Mouse (Mus musculus): ENCODE data around the gene Acox3. TPM values are rescaled to one million over a fixed set of nuclear protein-coding genes. Genes with fewer than 3 reads are reported as not detected.

Acox3 gene
- total and polyA plus RNA-seq, 3 experiments = 21.8 to 28.3 (median 22.5) TPM

- WGBS = 79% methylated on average over 7 of the region's 7 CpGs
- Histone ChIP-seq H3K79me2 (replicated peaks; ENCODE audit: control insufficient read depth, insufficient read depth, low read length) (no peaks in the 10 kb centered on the region), H3K4me3 (no peak overlapping the region), H3K9ac (ENCODE audit: low read depth, low read length) (no peak overlapping the region), H3K36me3 (ENCODE audit: control insufficient read depth, insufficient read depth, low read length) (no peaks in the 10 kb centered on the region), H3K4me1 (ENCODE audit: control insufficient read depth, insufficient read depth, low read length) (peaks cover 7% of the 10 kb centered on the region; the same call in 1 of the 2 replicates), H3K27ac (no peak overlapping the region), H3K27me3 (ENCODE audit: control insufficient read depth, insufficient read depth, low read length) (no peaks in the 10 kb centered on the region)
- no peak for DNase-seq
- intact Hi-C loops (cut with DNase I) = no loop called here
- TF ChIP-seq CTCF (IDR thresholded peaks at IDR 0.05) (no peak), POLR2A (IDR thresholded peaks at IDR 0.05; ENCODE audit: insufficient read depth, low read depth, low read length) (no peak), EP300 (IDR thresholded peaks at IDR 0.05; ENCODE audit: insufficient read depth, low read depth, low read length) (no peak)
Measured at GRCm38 (mm10) chr5:35605355-35605754, 22.5 kb downstream of the Acox3 start.

- H3K27me3 ChIP-seq (ENCODE audit: control insufficient read depth, insufficient read depth, low read length) = no peaks in the 10 kb centered on the region
- DNase-seq = no peak
- TF ChIP-seq POLR2A (IDR thresholded peaks at IDR 0.05; ENCODE audit: insufficient read depth, low read depth, low read length) (no peak), CTCF (IDR thresholded peaks at IDR 0.05) (no peak), EP300 (IDR thresholded peaks at IDR 0.05; ENCODE audit: insufficient read depth, low read depth, low read length) (no peak)
- peaks cover 7% of the 10 kb centered on the region; the same call in 1 of the 2 replicates for H3K4me1 ChIP-seq (ENCODE audit: control insufficient read depth, insufficient read depth, low read length)
- no peaks in the 10 kb centered on the region for H3K36me3 ChIP-seq (ENCODE audit: control insufficient read depth, insufficient read depth, low read length)
- intact Hi-C loops (cut with DNase I) = no loop called here
- H3K79me2 ChIP-seq (replicated peaks; ENCODE audit: control insufficient read depth, insufficient read depth, low read length) = no peaks in the 10 kb centered on the region
- no peak overlapping the region for H3K4me3 ChIP-seq
- H3K27ac ChIP-seq = no peak overlapping the region
- 95% methylated on average over 7 of the region's 7 CpGs for WGBS
- H3K9ac ChIP-seq (ENCODE audit: low read depth, low read length) = no peak overlapping the region
Measured at GRCm38 (mm10) chr5:35606800-35607199, 24.0 kb downstream of the Acox3 start.

GRCm38 (mm10) chr5:35607784-35608183, 24.9 kb downstream of the Acox3 start:
- Histone ChIP-seq H3K27me3 (ENCODE audit: control insufficient read depth, insufficient read depth, low read length) (no peaks in the 10 kb centered on the region), H3K36me3 (ENCODE audit: control insufficient read depth, insufficient read depth, low read length) (no peaks in the 10 kb centered on the region), H3K79me2 (replicated peaks; ENCODE audit: control insufficient read depth, insufficient read depth, low read length) (no peaks in the 10 kb centered on the region), H3K27ac (no peak overlapping the region), H3K4me3 (no peak overlapping the region), H3K9ac (ENCODE audit: low read depth, low read length) (no peak overlapping the region), H3K4me1 (ENCODE audit: control insufficient read depth, insufficient read depth, low read length) (peaks cover 7% of the 10 kb centered on the region; the same call in 1 of the 2 replicates)
- TF ChIP-seq POLR2A (IDR thresholded peaks at IDR 0.05; ENCODE audit: insufficient read depth, low read depth, low read length) (no peak), CTCF (IDR thresholded peaks at IDR 0.05) (no peak), EP300 (IDR thresholded peaks at IDR 0.05; ENCODE audit: insufficient read depth, low read depth, low read length) (peak; percentile 65; the same call in 1 of the 2 replicates)
- peak in 1 of 2 experiments; percentile 63 for DNase-seq
- 60% methylated on average over 7 of the region's 7 CpGs for WGBS
- intact Hi-C loops (cut with DNase I) = no loop called here

GRCm38 (mm10) chr5:35608559-35608958, 25.7 kb downstream of the Acox3 start:
- no peak for TF ChIP-seq EP300 (IDR thresholded peaks at IDR 0.05; ENCODE audit: insufficient read depth, low read depth, low read length)
- TF ChIP-seq POLR2A (IDR thresholded peaks at IDR 0.05; ENCODE audit: insufficient read depth, low read depth, low read length) = no peak
- TF ChIP-seq CTCF (IDR thresholded peaks at IDR 0.05) = no peak
- no peaks in the 10 kb centered on the region for H3K79me2 ChIP-seq (replicated peaks; ENCODE audit: control insufficient read depth, insufficient read depth, low read length)
- no peak overlapping the region for H3K9ac ChIP-seq (ENCODE audit: low read depth, low read length)
- no peaks in the 10 kb centered on the region for H3K36me3 ChIP-seq (ENCODE audit: control insufficient read depth, insufficient read depth, low read length)
- H3K27ac ChIP-seq = no peak overlapping the region
- intact Hi-C loops (cut with DNase I) = no loop called here
- H3K4me1 ChIP-seq (ENCODE audit: control insufficient read depth, insufficient read depth, low read length) = peaks cover 7% of the 10 kb centered on the region; the same call in 1 of the 2 replicates
- DNase-seq = no peak
- no peaks in the 10 kb centered on the region for H3K27me3 ChIP-seq (ENCODE audit: control insufficient read depth, insufficient read depth, low read length)
- no peak overlapping the region for H3K4me3 ChIP-seq
- 88% methylated on average over 5 of the region's 5 CpGs for WGBS

GRCm38 (mm10) chr5:35609381-35609780, 26.5 kb downstream of the Acox3 start:
- WGBS = 62% methylated on average over 12 of the region's 12 CpGs
- no peak for TF ChIP-seq POLR2A (IDR thresholded peaks at IDR 0.05; ENCODE audit: insufficient read depth, low read depth, low read length)
- no peak for TF ChIP-seq CTCF (IDR thresholded peaks at IDR 0.05)
- TF ChIP-seq EP300 (IDR thresholded peaks at IDR 0.05; ENCODE audit: insufficient read depth, low read depth, low read length) = 0 out of 2 replicates have a peak, but pooled peaks have one; percentile 49
- intact Hi-C loops (cut with DNase I) = no loop called here
- H3K27me3 ChIP-seq (ENCODE audit: control insufficient read depth, insufficient read depth, low read length) = no peaks in the 10 kb centered on the region
- no peak overlapping the region for H3K4me3 ChIP-seq
- H3K79me2 ChIP-seq (replicated peaks; ENCODE audit: control insufficient read depth, insufficient read depth, low read length) = no peaks in the 10 kb centered on the region
- peak overlapping the region; percentile 38 for H3K27ac ChIP-seq
- peak; percentile 74 to 86 for DNase-seq
- peaks cover 7% of the 10 kb centered on the region; the same call in 1 of the 2 replicates for H3K4me1 ChIP-seq (ENCODE audit: control insufficient read depth, insufficient read depth, low read length)
- no peak overlapping the region for H3K9ac ChIP-seq (ENCODE audit: low read depth, low read length)
- no peaks in the 10 kb centered on the region for H3K36me3 ChIP-seq (ENCODE audit: control insufficient read depth, insufficient read depth, low read length)

GRCm38 (mm10) chr5:35609971-35610370, 27.1 kb downstream of the Acox3 start:
- Histone ChIP-seq H3K9ac (ENCODE audit: low read depth, low read length) (no peak overlapping the region), H3K4me1 (ENCODE audit: control insufficient read depth, insufficient read depth, low read length) (peaks cover 7% of the 10 kb centered on the region; the same call in 1 of the 2 replicates), H3K79me2 (replicated peaks; ENCODE audit: control insufficient read depth, insufficient read depth, low read length) (no peaks in the 10 kb centered on the region), H3K27me3 (ENCODE audit: control insufficient read depth, insufficient read depth, low read length) (no peaks in the 10 kb centered on the region), H3K36me3 (ENCODE audit: control insufficient read depth, insufficient read depth, low read length) (no peaks in the 10 kb centered on the region), H3K27ac (peak overlapping the region; percentile 38), H3K4me3 (no peak overlapping the region)
- intact Hi-C loops (cut with DNase I) = no loop called here
- TF ChIP-seq EP300 (IDR thresholded peaks at IDR 0.05; ENCODE audit: insufficient read depth, low read depth, low read length) = no peak
- no peak for TF ChIP-seq CTCF (IDR thresholded peaks at IDR 0.05)
- WGBS = 81% methylated on average over 2 of the region's 2 CpGs
- no peak for DNase-seq

Data from heart, adult 2 months (tissue).